Mouse (Mus musculus) cerebellum, adult 9-11 months (tissue): Measurements from ENCODE around the gene Gja5.

Experiments used
- DNase-seq: peaks from one replicate; pipeline ENCODE4 v3.0.0; 2022

The Gja5 gene

GRCm38 (mm10) chr3:97117511-97117910 lies 213.0 kb downstream of the Gja5 start:
- DNase-seq: no peak

- DNase-seq: no peak
Observed at GRCm38 (mm10) chr3:97118313-97118712, 213.8 kb downstream of the Gja5 start.

GRCm38 (mm10) chr3:97124193-97124592 lies 219.7 kb downstream of the Gja5 start:
- DNase-seq: no peak
